Mouse (Mus musculus) cortical plate, adult 2 months (tissue): ENCODE data around the gene Sncg. TPM values are rescaled to one million over a fixed set of nuclear protein-coding genes. Genes with fewer than 3 reads are reported as not detected.

ENCODE experiments used
- H3K27ac ChIP-seq: fragments of 200-500 bp; 2 replicates; pipeline ENCODE4 v1.5.1; 2012; ENCODE audit warnings: low read length, control low read depth, inconsistent platforms; ENCODE audit not compliant: insufficient read depth
- H3K4me1 ChIP-seq: fragments of 200-500 bp; 2 replicates; pipeline ENCODE4 v1.6.1; 2011; ENCODE audit warnings: low read length; ENCODE audit not compliant: control insufficient read depth, insufficient read depth
- H3K4me3 ChIP-seq: fragments of 200-500 bp; 2 replicates; pipeline ENCODE4 v1.5.1; 2011; ENCODE audit warnings: mild to moderate bottlenecking, low read length, control low read depth; ENCODE audit not compliant: insufficient read depth
- CTCF ChIP-seq: fragments of 200-500 bp; IDR thresholded peaks from 2 replicates; pipeline ENCODE4 v1.5.1; 2011; ENCODE audit warnings: mild to moderate bottlenecking, control low read depth, low read length; ENCODE audit not compliant: insufficient read depth; ENCODE audit errors: extremely low read depth
- POLR2A ChIP-seq: fragments of 200-500 bp; IDR thresholded peaks from 2 replicates; pipeline ENCODE4 v1.6.1; 2011; ENCODE audit warnings: mild to moderate bottlenecking, low read length, control low read depth; ENCODE audit not compliant: insufficient read depth; ENCODE audit errors: extremely low read depth
- polyA plus RNA-seq: library from polyadenylated mRNA; depleted of rRNA; stranded (reverse); fragments of >200 nt; gene quantifications from 2 replicates; pipeline ENCODE4 v1.2.3, GENCODE M21; 2012

Gene Sncg
- polyA plus RNA-seq, 1 experiment = 6.1 TPM

DNA sequence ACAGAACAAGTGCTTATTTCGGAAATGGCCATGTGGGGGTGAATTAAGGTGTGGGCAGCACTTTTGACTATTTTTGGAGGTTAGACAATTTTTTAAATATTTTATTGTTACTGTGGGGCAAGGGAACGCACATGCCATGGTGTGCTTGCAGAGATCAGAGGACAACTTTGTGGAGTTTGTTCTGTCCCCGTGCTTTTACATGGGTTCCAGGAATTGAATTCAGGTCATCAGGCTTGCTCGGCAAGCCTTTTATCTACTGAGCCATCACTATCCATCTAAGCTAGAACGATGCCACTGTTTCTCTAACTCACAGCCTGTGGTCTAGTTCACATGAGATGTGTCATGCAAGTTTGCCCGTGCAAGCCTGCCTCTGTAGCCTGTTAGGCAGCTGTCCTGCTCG lies 26.3 kb downstream of the Sncg start:
- TF ChIP-seq POLR2A = no peak
- no peak for TF ChIP-seq CTCF
- Histone ChIP-seq H3K27ac (no peak overlapping the region), H3K4me3 (no peak overlapping the region), H3K4me1 (no peaks in the 10 kb centered on the region)

DNA sequence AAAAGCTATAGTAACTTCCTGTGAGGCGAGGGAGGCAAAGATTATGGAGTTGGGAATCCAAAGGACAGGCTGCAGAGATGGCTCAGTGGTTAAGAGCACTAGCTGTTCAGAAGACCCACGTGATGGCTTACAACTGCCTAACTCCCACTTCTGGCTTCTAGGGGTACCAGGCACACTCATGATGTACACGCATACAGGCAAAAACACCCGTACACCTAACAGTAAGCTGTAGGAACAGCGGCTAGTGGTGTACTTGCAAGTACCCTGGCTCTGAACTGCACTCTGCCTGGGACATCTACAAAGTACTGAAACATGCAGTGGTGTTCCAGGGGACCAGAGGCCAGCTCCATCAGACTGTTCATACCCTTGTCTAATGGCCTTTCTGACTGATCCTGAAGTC lies 27.5 kb downstream of the Sncg start:
- TF ChIP-seq CTCF = no peak
- TF ChIP-seq POLR2A = no peak
- Histone ChIP-seq H3K27ac (no peak overlapping the region), H3K4me1 (no peaks in the 10 kb centered on the region), H3K4me3 (no peak overlapping the region)

DNA sequence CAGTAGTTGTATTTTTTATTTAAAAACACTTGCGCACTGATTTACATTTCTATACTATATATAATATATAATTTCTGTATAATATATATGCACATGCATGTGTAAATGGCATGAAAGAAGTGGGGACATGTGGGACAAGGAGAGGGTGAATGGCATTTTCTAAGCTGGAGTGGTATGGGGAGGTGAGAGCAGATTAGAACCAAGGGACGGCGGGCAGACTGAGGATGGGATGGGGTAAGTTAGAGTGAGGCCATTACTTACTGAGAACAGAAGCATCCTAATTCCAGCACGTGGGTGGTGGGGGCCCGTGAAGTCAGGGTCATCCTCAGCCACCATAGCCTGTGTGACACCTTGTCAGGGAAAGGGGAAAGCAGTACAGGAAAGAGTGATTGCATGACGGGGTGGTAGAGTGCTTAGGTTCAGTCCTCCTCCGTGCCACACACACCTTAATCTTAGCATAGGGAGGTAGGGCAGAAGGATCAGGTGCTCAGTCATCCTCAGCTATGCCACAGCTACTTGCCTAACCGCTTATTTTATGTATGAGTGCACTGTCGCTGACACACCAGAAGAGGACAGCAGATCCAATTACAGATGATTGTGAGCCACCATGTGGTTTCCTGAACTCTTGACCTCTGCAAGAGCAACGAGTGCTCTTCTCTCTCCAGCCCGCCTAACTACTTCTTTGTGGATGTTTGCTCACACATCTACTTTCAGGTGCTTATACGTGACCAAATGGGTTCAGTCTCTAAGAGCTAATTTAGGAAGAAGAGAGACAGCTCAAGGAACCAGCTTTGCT lies 28.6 kb downstream of the Sncg start:
- TF ChIP-seq CTCF (peak; percentile 22; the same call in 1 of the 2 replicates), POLR2A (no peak)
- Histone ChIP-seq H3K27ac (no peak overlapping the region), H3K4me1 (no peaks in the 10 kb centered on the region), H3K4me3 (no peak overlapping the region)

DNA sequence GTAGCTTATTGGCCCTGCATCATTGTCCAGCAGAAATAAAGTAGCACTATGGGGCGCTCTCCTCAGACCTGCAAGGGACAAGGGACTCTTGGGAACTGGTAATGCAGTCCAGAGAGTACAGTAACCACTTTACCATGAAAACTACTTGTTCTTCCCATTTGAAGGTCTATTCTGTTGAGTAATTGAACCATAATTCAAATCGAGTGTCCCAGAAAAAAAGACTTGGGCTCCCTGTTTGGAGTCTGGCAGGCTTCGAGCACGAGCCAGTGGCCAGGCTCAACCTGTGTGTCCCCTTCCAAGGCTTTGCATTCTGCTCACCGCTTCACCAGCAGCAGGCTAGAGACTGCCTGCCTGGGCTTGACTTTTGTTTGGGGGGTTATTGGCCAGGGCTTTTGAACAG lies 30.2 kb downstream of the Sncg start:
- TF ChIP-seq POLR2A = no peak
- TF ChIP-seq CTCF = no peak
- H3K4me3 ChIP-seq = no peak overlapping the region
- no peaks in the 10 kb centered on the region for H3K4me1 ChIP-seq
- H3K27ac ChIP-seq = no peak overlapping the region

DNA sequence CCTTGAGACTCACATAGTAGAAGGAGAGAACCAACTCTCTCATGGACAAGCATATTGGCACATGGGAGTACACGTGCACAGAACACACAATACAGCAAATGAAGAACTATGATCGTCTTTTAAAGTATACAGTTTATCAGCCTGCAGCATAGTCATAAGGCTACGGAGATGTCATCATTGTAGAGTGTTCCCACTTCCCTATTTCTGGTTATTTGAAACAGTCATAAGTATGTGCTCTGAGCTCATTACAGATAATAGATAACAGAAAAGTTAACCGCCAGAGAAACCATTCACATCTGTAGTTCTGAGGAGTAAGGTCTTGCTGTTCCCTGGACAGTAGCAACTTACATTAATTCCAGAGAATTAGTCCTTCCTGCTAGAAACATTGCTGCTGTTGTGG lies 31.5 kb downstream of the Sncg start:
- Histone ChIP-seq H3K27ac (no peak overlapping the region), H3K4me3 (no peak overlapping the region), H3K4me1 (no peaks in the 10 kb centered on the region)
- TF ChIP-seq POLR2A (no peak), CTCF (no peak)

DNA sequence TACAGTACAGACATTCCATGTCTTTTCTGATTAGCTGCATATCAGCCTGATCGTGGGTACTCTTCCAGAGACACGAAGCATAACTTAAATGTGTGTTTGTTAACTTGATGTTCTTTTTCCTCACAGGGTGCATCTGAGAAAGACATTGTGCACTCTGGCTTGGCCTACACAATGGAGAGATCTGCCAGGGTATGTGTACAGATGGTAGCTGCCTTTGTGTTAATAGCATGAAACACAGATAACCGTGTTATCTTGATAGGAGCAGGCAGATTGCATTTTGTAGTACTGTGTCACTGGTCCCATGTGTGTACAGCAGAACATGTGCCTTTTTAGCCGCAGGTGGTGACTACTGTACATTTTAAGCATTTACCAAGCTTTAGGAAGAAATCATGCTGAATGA lies 32.6 kb downstream of the Sncg start:
- H3K4me3 ChIP-seq = no peak overlapping the region
- H3K27ac ChIP-seq = no peak overlapping the region
- no peaks in the 10 kb centered on the region for H3K4me1 ChIP-seq
- TF ChIP-seq CTCF = no peak
- no peak for TF ChIP-seq POLR2A

DNA sequence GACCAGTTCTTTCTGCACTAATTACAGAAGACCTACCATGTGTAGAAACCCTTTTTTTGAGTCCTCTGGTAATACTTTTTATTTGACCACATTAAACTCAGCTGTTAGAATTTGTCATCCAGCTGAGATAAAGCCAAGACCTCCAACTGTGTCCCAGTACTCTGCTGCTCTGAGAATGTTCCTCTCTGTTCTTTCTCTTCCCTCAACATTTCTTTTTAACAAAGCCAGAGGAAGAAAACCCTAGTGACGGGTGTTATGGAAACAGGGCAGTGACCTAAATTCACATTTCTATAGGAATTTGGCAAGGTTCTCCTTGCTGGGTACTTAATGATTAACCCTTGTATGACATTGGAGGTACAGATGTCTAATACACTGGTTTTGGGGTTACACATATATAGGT lies 35.1 kb downstream of the Sncg start:
- TF ChIP-seq POLR2A (no peak), CTCF (no peak)
- Histone ChIP-seq H3K4me3 (no peak overlapping the region), H3K4me1 (no peaks in the 10 kb centered on the region), H3K27ac (no peak overlapping the region)

DNA sequence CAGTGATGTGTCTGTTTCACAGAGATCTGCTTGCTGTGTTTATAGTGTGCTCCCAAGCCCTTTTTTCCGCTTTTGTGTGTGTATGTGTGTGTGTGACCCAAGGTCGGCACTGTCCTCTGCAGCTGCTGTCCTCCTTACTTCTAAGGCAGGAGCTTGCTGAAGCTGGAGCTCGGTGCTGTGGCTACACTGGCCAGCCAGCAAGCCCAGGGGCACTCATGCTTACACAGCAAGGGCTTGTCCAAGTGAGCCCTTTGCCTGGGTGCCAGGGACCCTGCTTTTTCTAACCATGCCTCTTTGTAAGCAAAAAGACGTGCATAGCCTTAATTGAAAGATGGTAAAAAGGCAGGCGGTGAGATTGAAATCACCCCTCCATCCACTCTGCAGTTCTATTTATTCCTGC lies 42.1 kb downstream of the Sncg start:
- Histone ChIP-seq H3K4me3 (no peak overlapping the region), H3K4me1 (no peaks in the 10 kb centered on the region; the same call in 1 of the 2 replicates), H3K27ac (0 out of 2 replicates have a peak overlapping the region, but pooled peaks have one; percentile 54)
- no peak for TF ChIP-seq POLR2A
- TF ChIP-seq CTCF = no peak

DNA sequence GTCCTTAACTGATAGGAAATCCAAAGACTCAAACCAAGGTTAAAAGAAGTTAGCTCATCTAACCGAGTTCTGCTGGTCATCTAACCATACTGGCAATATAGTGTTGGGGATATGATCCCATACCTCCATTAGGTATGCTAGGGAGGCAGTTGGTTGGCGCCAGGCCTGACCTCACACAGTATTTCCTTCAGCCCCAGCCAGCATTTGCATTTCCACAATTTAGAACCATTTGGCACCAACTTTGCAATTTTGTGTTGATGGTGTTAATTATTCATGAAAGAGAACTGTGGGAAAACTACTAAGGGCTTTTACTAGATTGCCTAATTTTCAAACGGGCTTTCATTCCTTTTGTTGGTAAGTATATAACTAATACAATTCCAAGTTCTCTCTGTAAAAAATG lies 42.7 kb downstream of the Sncg start:
- Histone ChIP-seq H3K4me1 (no peaks in the 10 kb centered on the region; the same call in 1 of the 2 replicates), H3K4me3 (no peak overlapping the region), H3K27ac (0 out of 2 replicates have a peak overlapping the region, but pooled peaks have one; percentile 12)
- TF ChIP-seq CTCF (no peak), POLR2A (no peak)

DNA sequence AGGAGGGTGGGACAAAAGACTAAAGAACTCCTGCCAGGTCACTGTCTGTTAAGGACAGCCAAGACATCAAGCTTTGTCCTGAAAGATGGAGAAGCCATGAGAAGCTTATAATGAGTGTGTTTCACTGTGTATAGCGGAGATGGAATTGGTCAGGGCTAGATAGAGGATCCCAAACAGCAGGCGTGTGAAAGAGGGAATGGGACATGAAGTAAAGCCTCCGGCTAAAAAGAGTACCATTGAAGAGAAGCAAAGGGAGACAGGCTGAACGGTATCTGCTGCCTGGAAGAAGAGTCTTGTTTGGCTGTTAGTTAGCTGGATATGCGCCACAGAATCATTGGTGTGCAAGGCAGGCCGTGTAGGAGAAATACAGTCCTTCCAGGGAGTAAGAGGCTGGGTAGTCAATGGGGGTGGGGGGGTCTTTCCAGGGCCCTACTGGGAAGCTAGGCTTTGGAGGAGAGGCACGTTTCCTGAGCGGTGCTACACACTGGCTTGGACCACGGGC lies 43.9 kb downstream of the Sncg start:
- Histone ChIP-seq H3K27ac (no peak overlapping the region), H3K4me1 (no peaks in the 10 kb centered on the region; the same call in 1 of the 2 replicates), H3K4me3 (no peak overlapping the region)
- TF ChIP-seq CTCF = no peak
- TF ChIP-seq POLR2A = no peak
